Mouse (Mus musculus) urinary bladder, adult 2 months (tissue): ENCODE measurements around the gene Padi6. TPM values are rescaled to one million over a fixed set of nuclear protein-coding genes. Genes with fewer than 3 reads are reported as not detected.

ENCODE experiments used
- DNase-seq: peaks from one replicate; pipeline ENCODE4 v3.0.0; 2022; ENCODE audit warnings: low spot score
- polyA plus RNA-seq: library from polyadenylated mRNA; depleted of rRNA; stranded (reverse); fragments of >200 nt; gene quantifications from 2 replicates; pipeline ENCODE4 v1.2.3, GENCODE M21; 2012

The Padi6 gene
- polyA plus RNA-seq, 1 experiment = not detected

DNA sequence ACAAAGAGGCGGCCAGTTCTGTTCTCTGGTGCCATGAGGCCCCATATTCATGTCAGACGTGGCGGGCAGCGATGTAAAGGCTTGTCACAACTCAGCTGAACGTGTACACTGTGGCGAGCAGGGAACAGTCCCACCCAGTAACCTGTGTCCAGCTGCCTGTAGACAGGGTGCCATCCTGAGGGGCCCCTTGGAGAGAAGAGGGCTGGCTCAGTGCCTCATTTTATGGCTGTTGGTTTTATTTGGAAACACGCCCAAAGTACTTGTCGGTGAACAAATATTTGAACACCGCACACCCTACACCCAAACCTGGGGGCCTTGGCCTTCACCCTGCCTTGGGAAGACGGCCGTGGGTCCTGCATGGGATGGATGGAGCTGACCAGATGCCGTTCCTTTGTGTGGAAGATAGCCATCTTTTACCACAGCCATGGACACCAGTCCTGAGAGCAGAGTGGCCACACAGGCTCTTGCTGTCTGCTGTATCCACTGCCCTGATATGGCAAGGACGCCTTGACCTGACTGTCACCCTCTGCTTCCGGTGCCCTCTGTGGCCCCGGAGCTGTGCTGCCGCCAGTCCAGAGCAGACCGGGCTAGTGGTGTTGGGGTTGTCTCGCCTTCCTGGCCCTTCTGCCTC, 34.0 kb downstream of the Padi6 start:
- no peak for DNase-seq

DNA sequence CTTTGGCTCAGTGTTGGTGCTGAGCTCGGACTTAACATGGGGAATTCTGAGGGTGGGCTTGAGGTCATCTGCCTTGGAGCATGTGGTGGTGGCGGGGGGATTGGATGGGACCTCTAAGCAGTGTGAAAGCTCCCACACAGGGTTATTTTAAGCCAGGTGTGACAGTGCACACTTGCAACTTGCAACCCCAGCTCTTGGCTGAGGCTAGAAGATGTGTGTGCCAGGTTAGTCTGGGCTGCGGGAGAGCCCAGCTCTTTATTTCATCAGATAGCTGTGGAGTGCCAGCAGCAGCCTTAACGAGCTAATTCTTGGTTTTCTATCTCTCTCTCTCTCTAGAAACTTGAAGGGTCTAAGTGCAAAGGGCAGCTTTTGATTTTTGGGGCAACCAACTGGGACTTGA, 34.8 kb downstream of the Padi6 start:
- DNase-seq = no peak

DNA sequence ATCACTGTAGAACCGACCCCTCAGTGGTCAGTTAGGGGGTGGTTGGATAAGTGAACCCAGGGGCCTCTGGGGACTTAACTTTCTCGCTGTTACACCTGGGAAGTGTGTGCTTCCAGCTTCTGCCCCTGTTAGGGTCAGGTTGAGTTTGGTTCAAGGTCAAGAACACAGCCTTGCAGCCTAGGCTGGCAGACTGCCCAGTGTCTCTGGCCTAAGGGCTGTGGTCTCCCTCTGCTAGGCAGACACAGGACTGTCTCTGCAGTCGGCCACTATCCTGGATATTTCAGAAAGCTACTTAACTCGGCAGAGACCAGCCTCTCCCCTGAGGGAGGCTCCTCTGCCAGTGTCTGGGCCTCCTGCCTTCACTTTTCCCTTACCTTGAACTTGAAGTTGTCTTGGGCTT, 38.3 kb downstream of the Padi6 start:
- DNase-seq = no peak

DNA sequence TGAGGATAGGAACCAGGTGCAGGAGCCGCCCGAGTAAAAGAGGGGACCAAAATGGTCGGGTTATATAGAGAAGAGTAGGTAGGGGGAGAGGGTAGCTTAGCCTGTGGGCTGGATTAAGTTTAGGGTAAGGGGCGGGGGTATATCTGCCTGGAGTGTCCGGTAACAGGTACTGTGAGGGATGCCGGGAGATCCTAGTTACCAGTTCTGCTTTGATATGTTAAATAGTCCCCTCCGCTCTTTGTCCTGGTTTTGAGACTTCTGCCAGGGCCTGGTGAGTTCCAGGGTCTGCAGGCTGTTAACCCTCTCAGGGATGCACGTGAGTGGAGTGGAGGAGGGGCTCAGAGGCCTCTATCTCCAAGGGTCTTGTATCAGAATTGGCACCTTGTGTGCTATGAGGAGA, 38.8 kb downstream of the Padi6 start:
- no peak for DNase-seq

DNA sequence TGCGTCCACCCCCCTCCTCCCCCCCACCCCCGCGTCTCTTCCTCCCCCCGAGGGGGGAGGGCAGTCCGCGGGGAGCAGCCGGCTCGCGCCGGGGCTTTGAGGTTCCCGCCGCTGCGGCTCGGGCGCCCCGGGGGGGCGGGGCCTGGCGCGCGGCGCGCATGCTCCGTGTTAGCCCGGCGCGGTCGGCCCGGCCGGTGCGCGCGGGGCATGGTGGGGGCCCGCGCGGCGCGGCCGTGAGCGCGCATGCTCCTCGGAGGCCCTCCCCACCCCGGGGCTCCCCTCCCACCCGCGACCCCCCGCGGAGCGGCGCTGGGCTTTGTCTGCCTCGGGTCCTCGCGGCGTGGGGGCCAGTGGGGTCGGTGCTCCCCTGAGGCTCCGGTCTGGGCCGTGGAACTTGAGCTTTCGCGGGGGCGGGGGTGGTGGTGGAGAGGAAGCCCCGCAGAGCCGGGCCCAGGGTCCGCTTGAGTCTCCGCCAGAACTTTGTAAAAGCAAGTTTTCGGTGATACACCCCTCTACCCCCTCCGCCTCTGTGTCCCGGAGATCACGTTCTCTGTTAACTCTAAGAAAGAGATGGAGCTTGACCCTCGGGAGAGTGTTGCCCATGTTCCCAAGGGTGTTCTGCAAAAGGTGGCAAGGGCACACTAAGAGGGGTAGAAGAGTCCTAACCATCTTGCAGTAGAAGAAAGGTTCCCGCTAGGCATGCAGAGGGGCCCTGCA, 39.7 kb downstream of the Padi6 start:
- peak; percentile 82 for DNase-seq

DNA sequence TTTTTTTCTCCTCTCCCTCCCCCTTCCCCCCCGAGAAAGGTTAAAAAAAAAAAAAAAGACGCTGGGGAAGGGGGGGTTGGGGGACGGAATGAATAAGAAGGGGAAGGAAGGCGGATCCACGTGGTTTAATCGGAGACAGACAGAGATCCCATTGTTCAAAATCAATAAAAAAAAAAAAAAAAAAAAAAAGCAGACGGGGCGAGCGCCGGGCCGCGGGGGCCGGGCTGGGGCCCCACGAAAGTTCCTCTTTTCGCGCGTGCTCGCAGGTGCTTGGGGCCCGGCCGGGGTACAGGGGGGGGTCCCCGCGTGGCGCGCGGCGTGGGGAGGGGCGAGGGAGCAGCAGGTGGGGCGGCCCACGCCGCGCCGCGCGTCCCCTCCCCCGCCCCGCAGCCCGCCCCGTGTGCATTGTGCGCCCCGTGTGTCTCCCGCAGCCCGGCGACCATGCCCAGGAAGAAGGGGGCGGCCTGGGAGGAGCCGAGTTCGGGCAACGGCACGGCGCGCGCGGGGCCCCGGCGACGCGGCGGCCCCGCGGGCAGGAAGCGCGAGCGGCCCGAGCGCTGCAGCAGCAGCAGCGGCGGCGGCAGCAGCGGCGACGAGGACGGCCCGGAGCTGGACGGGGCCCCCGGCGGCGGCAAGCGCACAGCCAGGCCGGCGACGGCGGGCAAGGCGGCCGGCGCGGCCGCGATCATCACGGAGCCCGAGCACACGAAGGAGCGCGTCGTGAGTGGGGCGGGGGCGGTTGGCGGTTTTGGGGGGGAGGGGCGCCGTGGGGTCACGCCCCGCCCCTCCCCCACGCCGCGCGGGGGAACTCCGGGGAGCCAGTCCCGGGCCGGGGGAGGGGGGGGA, 40.5 kb downstream of the Padi6 start:
- DNase-seq = peak; percentile 41

DNA sequence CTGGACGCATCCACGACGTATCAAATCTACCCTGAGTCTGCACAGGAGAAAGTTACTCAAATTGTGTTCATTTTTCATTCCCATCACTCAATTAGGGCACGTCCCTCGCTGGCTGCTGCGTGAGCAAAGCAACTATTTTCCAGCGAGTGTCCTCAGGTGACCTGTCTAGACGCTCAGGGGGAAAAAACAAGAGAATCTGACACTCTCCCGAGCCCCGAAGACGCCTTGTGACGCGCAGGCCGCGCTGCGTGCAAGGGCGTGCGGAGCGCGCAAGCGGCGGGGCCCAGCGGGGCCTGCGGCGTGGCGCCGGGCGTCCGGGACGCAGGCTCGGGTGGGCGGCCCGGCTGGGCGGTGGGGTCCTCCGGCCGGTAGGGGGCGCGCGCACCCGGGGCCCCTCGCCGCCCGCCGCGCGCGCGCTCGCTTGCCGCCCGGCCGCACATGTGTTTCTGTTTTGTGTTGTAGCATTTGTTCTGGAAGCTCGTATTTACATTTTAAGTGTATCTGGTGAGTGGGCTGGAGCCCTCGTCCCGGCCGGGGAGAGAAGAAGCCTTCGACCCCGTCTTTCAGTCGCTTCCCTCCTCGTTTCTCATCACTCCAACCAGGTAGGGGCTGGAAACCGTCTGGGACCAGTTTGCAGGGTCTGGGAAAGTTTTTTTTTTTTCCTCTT, 41.3 kb downstream of the Padi6 start:
- DNase-seq = peak; percentile 75

DNA sequence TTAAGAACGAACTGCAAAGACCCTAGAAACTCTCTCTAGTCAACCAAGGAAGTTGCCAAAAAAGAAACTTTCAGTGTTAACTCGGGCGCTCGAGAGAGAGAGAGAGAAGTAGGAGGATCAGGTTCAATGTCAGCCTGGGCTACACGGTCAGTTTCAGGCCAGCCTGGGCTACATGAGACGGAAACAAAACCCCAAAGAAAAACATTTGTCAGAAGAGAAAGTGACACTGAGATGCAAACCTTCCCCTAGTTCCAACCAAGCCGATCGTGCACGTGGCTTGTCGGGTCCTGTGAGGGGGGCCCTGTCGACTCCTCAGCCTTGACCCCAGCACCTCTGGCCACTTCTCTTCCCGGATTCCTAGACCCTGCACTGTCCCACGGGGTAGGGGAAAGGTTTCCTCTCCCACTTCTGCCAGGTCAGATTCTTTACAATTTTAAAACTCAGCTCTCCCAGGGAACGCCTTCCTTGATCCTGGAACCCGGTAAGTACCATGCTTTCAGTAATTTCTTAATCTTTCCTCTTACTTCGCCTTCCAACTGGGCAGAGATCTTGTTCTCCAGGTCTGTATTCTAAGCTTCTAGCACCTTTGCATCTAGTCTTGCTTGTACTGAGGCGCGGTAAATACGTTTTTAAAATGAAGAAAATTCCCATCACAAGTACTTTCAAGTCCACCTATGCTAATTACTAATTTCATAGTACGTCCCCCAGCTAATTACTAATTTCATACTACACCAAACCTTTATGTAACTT, 42.0 kb downstream of the Padi6 start, which contains the start of gene Rcc2:
Gene Rcc2, plus strand, starts transcription at position 273 of the 750 bp plus-strand sequence.
- DNase-seq = no peak

DNA sequence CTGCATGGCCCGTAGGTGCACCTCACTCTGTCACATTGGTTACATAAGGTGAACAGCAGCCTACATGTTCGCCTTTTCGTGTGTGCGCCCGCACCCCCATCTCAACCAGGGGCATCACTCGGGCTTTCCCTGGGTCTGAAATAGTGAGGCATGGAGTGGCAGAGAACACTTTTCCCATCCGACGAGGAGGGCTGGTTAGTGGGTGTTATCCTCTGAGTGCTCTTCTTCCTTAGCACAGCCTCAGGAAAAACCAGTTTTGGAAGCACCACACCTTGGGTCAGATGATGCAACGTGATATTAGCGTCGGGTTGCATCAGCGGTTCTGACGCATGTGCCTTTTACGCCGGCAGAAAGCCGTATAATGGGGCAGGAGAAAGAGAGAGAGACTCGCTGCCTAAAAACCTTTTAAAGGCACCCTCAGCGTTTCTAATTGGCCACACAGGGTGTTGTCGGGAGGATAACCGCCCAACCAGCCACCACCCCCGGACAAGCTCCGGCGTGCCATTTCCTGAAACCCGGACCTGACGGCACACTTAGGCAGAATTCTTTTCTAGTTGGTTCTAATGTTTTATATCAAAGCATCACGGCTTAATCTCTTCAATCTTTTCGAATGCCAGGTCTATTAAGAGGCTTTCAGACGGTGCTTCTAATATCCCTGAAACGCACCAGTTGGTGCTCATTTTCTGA, 42.9 kb downstream of the Padi6 start:
- peak; percentile 58 for DNase-seq

DNA sequence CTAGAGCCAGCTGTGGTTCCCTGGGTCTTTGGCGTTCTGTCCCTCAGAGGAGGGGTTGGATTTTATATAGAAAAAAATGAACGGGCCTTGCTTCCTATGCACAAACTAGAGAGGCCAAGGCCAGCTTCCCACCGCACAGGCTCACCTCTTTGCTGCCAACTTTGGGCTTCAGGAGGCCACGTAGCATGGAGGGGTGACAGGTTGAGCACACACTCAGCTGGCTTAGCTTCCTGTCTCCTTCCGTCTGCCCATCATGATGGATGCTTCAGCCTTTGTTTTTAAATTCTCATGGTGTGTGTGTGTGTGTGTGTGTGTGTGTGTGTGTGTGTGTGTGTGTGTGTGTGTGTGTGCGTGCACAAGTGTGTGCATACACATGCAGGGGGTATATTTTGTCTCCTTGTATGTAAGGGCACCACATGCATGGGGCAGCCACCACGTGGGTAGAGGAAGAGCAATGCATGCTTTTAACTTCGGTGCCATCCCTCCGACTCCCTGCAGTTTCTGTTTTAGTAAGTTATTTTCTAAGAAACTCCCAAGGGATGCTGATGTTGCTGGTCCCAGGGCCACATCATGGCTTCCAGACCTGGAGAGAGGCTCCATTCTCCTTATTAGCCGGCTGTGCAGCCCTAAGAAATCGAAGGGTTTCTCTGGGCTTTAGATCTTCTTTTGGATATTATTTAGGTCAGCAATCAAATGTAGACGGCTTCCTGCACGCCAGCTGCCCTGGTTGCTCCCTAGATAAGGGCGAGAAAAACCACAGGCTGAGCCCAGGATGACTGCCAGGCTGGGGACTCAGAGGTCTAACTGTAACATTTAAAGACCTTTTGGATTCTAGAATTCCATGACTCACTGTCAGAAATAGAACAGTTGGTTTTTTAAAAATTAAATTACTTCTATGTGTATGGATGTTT, 46.5 kb downstream of the Padi6 start:
- no peak for DNase-seq

DNA sequence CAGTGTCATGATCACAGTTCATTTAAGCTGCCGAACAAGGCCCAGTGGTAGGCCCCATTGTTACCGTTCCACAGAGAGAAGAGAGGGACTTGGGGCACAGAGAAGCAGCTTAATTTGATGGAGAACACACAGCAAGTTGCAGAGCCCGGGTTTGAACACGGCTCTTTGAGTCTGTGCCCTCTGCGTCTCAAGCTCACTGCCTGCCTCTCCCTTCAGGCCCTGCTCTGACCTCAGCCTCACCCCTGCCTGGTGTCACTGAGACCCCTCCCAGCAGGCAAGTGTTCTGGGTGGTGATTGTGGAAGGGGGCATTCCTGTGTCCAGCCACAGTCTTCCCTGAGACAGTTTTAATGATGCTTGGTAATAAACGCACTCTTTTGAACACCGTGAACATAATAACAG, 47.3 kb downstream of the Padi6 start:
- no peak for DNase-seq

DNA sequence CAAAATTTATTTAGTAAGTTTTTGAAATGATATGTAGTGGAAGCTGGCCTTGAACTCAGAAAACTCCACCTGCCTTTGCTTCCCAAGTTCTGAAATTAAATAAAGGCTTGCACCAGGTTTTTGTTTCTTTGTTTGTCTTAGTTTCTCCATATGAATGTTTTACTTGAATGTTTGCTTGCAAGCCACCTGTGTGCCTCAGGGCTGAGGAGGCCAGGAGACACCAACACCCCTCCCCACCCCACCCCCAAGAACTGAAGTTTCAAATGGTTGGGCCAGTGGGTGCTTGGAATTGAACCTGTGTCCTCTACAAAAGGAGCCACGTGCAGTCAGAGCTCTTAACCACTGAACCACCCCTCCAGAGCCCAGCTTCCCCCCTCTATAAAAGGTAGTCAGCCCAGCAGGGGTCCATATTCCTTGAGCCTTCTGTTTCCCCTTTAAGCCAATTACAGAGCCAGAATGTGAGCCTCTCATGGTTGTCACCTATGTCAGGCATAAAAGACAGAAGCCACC, 47.8 kb downstream of the Padi6 start:
- no peak for DNase-seq

DNA sequence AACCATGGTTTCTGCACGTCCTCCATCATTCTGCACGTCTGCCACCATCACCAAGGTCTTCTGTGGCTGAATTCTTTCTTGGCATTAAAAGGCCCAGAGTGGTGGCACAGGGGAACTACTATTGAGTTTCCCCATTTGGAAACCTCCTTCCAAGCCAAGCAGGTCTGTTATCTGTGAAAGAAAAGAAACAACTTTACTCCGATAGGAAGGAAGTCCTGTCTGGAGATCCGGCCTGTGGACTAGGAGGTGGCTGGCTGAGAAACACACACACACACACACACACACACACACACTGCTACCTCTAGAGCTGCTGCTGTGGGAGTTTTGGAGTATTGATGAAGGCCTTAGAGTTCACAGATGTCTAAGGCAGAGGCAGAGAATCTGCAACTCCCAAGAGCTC, 48.9 kb downstream of the Padi6 start:
- no peak for DNase-seq

DNA sequence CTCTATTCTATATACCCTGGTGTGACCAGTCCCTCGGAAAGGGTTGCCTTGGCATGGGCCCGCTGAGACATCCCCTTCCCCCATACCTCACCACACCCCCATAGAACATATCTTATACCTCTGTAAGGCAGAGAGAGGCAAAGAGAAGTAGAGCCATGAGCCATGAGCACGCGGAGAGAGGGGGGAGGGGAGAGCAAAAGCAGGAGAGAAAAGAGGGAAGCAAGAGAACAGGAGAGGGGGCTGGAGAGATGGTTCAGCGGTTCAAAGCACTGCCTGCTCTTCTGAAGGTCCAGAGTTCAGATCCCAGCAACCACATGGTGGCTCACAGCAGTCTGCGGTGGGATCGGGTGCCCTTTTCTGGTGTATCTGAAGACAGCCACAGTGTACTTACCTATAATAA, 51.0 kb downstream of the Padi6 start:
- no peak for DNase-seq

DNA sequence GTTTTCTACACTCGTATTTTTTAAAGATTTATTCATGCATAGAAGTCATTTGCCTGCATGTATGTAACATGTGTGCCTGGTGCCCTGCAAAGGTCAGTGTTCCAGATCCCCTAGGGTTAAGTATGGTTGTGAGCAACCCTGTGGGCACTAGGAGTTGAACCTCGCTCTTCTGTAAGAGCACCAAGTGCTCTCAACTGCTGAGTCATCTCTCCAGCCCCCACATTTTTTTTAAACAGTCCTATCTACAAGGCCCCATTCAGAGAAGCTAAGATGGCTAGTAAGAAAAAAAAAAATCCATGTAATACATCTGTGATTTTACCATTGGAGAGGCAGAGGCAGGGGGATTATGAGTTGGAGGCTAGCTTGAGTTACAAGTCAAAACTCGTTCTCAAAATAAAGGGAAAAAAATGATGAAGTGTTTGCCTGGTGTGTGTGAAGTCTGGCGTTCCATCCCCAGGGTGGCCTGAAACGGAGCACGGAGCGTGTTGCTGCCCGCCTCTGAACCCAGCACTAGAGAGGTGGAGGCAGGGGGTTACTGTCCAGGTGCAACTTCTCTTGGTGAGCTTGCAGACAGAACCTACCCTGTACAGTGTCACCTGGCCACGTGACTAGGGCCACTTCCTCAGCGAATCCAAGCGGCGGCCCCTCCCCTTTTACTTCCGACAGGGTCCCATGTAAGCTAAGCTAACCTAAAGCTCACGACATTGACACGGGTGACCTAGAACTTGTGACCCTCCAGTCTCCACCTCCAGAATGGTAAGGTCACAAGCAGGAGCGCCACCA, 52.4 kb downstream of the Padi6 start:
- no peak for DNase-seq

DNA sequence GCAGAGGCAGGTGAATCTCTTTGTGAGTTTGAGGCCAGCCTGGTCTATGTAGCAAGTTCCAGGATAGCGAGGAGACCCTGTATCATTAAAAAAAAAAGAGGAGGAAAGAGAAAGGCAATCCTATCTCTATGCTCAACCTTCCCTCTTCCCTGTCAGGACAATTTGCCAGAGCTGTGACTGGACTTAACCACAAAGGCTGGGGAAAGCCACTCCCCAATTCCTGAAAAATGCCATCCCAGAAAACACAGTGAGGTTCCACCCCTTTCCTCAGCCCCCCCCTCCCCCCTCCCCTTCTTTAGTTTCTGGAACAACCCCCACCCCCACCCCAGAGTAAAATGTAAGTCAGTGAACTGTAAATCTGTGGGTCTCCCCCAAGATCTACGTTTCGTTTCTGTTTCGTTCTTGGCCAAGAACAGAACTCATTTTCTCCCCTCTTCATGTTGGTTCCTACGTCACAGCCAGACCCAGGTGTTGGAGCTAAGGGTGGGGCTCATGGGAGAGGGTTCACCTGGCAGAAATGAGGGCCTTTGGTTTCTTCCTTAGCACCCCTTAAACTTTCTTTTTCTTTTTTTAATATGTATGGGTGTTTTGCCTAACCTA, 53.5 kb downstream of the Padi6 start:
- DNase-seq = no peak

DNA sequence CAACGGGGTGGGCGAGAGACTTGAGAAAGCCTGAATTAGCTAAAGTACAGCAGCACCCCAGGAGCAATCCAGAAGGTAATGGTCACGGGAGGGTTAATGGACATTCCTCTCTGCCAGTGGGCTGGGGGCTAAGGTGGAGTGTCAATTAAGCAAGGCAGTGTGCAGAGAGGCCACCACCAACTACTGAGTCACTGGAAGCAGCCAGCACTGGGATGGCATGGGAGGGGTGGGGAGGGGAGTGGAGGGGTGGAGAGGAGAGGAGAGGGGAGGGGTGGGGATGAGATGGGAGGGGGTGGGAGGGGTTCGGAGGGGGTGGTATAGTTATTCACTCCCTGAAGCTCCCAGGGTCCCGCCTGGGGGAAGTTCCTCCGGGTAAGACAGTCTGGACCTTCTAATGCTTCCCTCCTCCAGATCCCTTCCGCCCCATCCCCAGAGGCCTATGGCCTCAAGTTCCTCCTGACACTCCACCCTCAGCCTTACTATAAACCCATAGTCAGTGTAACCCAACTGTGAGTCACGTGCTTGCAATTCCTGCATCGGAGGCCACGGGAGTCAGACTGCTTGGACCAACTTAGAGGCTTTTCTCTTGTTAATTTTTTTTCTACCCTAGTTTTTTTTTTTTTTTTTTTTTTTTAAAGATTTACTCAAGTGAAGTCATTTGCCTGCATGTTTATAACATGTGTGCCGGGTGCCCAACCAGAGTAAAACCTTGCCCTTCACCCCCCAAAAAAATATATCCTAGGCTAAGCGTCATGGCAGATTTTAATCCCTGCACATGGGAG, 54.2 kb downstream of the Padi6 start:
- no peak for DNase-seq
